In the genomic region with DNA sequence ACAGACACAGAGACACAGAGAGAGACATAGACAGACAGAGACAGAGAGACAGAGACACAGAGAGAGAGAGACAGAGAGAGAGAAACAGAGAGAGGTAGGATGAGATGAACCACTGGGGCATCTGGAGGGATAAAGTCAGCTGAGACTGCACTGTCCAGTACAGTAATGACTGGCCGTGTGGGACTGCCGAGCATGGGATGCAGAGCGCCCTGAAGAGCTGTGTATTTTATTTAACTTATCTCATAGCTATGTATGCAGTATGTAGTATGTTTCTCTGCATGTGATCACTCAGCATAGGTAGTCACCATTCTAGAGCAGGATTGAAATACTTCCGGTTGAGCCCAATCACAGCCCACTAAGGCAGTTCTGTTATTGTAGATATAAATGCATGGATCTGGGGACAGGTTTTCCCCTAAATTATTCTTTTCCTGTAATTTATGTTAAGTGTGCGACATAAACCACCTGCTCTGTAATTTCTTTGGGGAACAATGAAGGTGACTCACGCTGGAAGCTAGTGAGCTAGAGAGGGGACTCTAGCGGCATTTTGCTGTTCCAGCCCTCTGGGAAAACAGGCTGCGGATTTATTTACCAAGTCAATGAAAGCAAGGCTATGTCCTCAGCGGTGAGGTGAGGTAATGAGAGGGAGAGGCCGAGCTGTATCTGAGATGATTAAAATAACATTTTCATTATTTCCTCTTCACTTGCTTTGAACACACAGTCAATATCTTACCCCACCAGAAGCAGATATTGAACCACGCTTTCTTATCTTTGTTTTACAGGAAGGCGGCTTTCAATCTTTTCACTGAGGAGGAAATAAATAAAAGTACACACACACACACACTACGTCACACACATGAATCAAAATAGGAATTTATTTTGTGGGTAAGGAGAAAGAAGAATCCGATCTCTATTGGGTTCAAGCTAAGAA, we compare ENCODE assay signal across 15 mouse cellular contexts. TPM values are rescaled to one million over a fixed set of nuclear protein-coding genes. Genes with fewer than 3 reads are reported as not detected.
DNase-seq lines count a peak whose midpoint lies in the region; ATAC-seq lines count a peak whose summit lies in the region.
"Had no signal": no experiment of that assay in that cellular context is flagged by ENCODE, and none has a peak within 500 bp of the region (broad histone marks: within the 10 kb centered on the region; RNA-seq: fewer than 3 reads in every experiment).

No protein-coding gene starts in this region.

- H3K27me3 ChIP-seq in forebrain, embryonic 11.5 days (ENCODE audit: control insufficient read depth, insufficient read depth, low read length): no peaks in the 10 kb centered on the region
- no peaks in the 10 kb centered on the region for H3K27me3 ChIP-seq in forebrain, embryonic 14.5 days (replicated peaks; ENCODE audit: control insufficient read depth, insufficient read depth, low read length)
- H3K27me3 ChIP-seq in hindbrain, embryonic 13.5 days: no peaks in the 10 kb centered on the region
- H3K27me3 ChIP-seq in midbrain, embryonic 16.5 days (ENCODE audit: control insufficient read depth, insufficient read depth, low read depth, low read length): no peaks in the 10 kb centered on the region
- 0 out of 2 replicates have a peak, but pooled peaks cover 12% of the 10 kb centered on the region for H3K27me3 ChIP-seq in limb, embryonic 10.5 days (ENCODE audit: low read depth, poor library complexity, severe bottlenecking)

- H3K9ac ChIP-seq in forebrain, embryonic 11.5 days (ENCODE audit: low read length): 0 out of 2 replicates have a peak overlapping the region, but pooled peaks have one; percentile 10
- no peak overlapping the region for H3K9ac ChIP-seq in forebrain, embryonic 14.5 days (ENCODE audit: low read length)
- peak overlapping the region; percentile 3; the same call in 1 of the 2 replicates for H3K9ac ChIP-seq in hindbrain, embryonic 13.5 days
- 0 out of 2 replicates have a peak overlapping the region, but pooled peaks have one; percentile 10 for H3K9ac ChIP-seq in midbrain, embryonic 16.5 days (ENCODE audit: low read depth, low read length)
- H3K9ac ChIP-seq: embryonic facial prominence, embryonic 12.5 days; liver, embryonic 12.5 days had no signal

- 0 out of 2 replicates have a peak overlapping the region, but pooled peaks have one; percentile 6 for H3K27ac ChIP-seq in forebrain, embryonic 11.5 days (ENCODE audit: low read depth, low read length)
- H3K27ac ChIP-seq in forebrain, embryonic 14.5 days (ENCODE audit: low read depth, low read length): no peak overlapping the region
- H3K27ac ChIP-seq in hindbrain, embryonic 13.5 days: peak overlapping the region; percentile 73
- no peak overlapping the region for H3K27ac ChIP-seq in midbrain, embryonic 16.5 days (ENCODE audit: low read length)
- no peak overlapping the region for H3K27ac ChIP-seq in limb, embryonic 10.5 days
- H3K27ac ChIP-seq: embryonic facial prominence, embryonic 12.5 days; liver, embryonic 12.5 days had no signal

- 65% methylated on average over 14 of the region's 14 CpGs for WGBS in forebrain, embryonic 11.5 days
- 53% methylated on average over 14 of the region's 14 CpGs for WGBS in forebrain, embryonic 14.5 days
- 52% methylated on average over 14 of the region's 14 CpGs for WGBS in hindbrain, embryonic 13.5 days
- 56% methylated on average over 14 of the region's 14 CpGs for WGBS in midbrain, embryonic 16.5 days
- 77% methylated on average over 14 of the region's 14 CpGs for WGBS in limb, embryonic 10.5 days

- peak; percentile 55; the same call in 1 of the 2 replicates for ATAC-seq in forebrain, embryonic 11.5 days (replicated peaks; ENCODE audit: low FRiP score)
- ATAC-seq in forebrain, embryonic 14.5 days: no peak
- peak; percentile 63 for ATAC-seq in hindbrain, embryonic 13.5 days (ENCODE audit: low FRiP score)
- ATAC-seq in midbrain, embryonic 16.5 days: peak; percentile 66
- ATAC-seq: liver, embryonic 12.5 days had no signal

- DNase-seq in forebrain, embryonic 11.5 days (ENCODE audit: low spot score): no peak
- no peak for DNase-seq in forebrain, embryonic 14.5 days (ENCODE audit: low spot score)
- DNase-seq in MEL-GATA-1-ER (ENCODE audit: extremely low read depth, low read depth): peak; percentile 11
- no peak for DNase-seq in heart, adult 9 months (ENCODE audit: low spot score in 2 of 2)
- no peak for DNase-seq in urinary bladder, postnatal 14 days (ENCODE audit: low spot score)
- no peak for DNase-seq in limb, embryonic 10.5 days (ENCODE audit: low spot score)
- DNase-seq: adrenal gland, adult 8-10 months; cerebellum, postnatal 10 days; gastrocnemius, postnatal 25 days; kidney, postnatal 10 days; lung, postnatal 10 days had no signal

- no peaks in the 10 kb centered on the region for H3K9me3 ChIP-seq in forebrain, embryonic 11.5 days (ENCODE audit: control insufficient read depth, low read length)
- H3K9me3 ChIP-seq in forebrain, embryonic 14.5 days (replicated peaks; ENCODE audit: control insufficient read depth, low read length): no peaks in the 10 kb centered on the region
- no peaks in the 10 kb centered on the region for H3K9me3 ChIP-seq in hindbrain, embryonic 13.5 days
- no peaks in the 10 kb centered on the region for H3K9me3 ChIP-seq in midbrain, embryonic 16.5 days (replicated peaks; ENCODE audit: control insufficient read depth, low read length, poor library complexity, severe bottlenecking)
- H3K9me3 ChIP-seq in limb, embryonic 10.5 days (replicated peaks): no peaks in the 10 kb centered on the region
- H3K9me3 ChIP-seq: embryonic facial prominence, embryonic 12.5 days; liver, embryonic 12.5 days had no signal

- no peaks in the 10 kb centered on the region for H3K36me3 ChIP-seq in forebrain, embryonic 11.5 days (ENCODE audit: control insufficient read depth, insufficient read depth, low read length)
- no peaks in the 10 kb centered on the region for H3K36me3 ChIP-seq in forebrain, embryonic 14.5 days (ENCODE audit: control insufficient read depth, insufficient read depth, low read length)
- no peaks in the 10 kb centered on the region for H3K36me3 ChIP-seq in hindbrain, embryonic 13.5 days
- H3K36me3 ChIP-seq in midbrain, embryonic 16.5 days (ENCODE audit: control insufficient read depth, insufficient read depth, low read length): no peaks in the 10 kb centered on the region
- no peaks in the 10 kb centered on the region for H3K36me3 ChIP-seq in limb, embryonic 10.5 days
- H3K36me3 ChIP-seq: embryonic facial prominence, embryonic 12.5 days; liver, embryonic 12.5 days had no signal

- no peak overlapping the region for H3K4me3 ChIP-seq in forebrain, embryonic 11.5 days (ENCODE audit: low read depth, low read length)
- no peak overlapping the region for H3K4me3 ChIP-seq in forebrain, embryonic 14.5 days (ENCODE audit: low read depth, low read length)
- no peak overlapping the region for H3K4me3 ChIP-seq in hindbrain, embryonic 13.5 days
- H3K4me3 ChIP-seq in midbrain, embryonic 16.5 days (ENCODE audit: low read depth, low read length): no peak overlapping the region
- no peak overlapping the region for H3K4me3 ChIP-seq in limb, embryonic 10.5 days
- H3K4me3 ChIP-seq: embryonic facial prominence, embryonic 12.5 days; liver, embryonic 12.5 days had no signal

- no peaks in the 10 kb centered on the region for H3K4me1 ChIP-seq in forebrain, embryonic 11.5 days (replicated peaks; ENCODE audit: control insufficient read depth, insufficient read depth, low read length)
- peaks cover 5% of the 10 kb centered on the region; the same call in 1 of the 2 replicates for H3K4me1 ChIP-seq in forebrain, embryonic 14.5 days (ENCODE audit: control insufficient read depth, insufficient read depth, low read length)
- H3K4me1 ChIP-seq in hindbrain, embryonic 13.5 days (replicated peaks): peaks cover 28% of the 10 kb centered on the region
- H3K4me1 ChIP-seq in midbrain, embryonic 16.5 days (ENCODE audit: control insufficient read depth, insufficient read depth, low read length): 0 out of 2 replicates have a peak, but pooled peaks cover 4% of the 10 kb centered on the region
- H3K4me1 ChIP-seq in limb, embryonic 10.5 days: no peaks in the 10 kb centered on the region
- H3K4me1 ChIP-seq: embryonic facial prominence, embryonic 12.5 days; liver, embryonic 12.5 days had no signal

- no peak overlapping the region for H3K4me2 ChIP-seq in forebrain, embryonic 11.5 days (ENCODE audit: low read depth, low read length, severe bottlenecking)
- no peak overlapping the region for H3K4me2 ChIP-seq in forebrain, embryonic 14.5 days (ENCODE audit: low read length)
- H3K4me2 ChIP-seq in hindbrain, embryonic 13.5 days: peak overlapping the region; percentile 21; the same call in 1 of the 2 replicates
- H3K4me2 ChIP-seq in midbrain, embryonic 16.5 days (ENCODE audit: low read length): no peak overlapping the region
- H3K4me2 ChIP-seq: embryonic facial prominence, embryonic 12.5 days; liver, embryonic 12.5 days had no signal

RNA-seq across cellular contexts. Expression of a gene that starts 10.7 kb away (rescaled TPM):
- polyA plus RNA-seq in forebrain, embryonic 11.5 days (2014; fragmentation: Nextera tagmentation; extraction: Ambion mirVana): 3.6 TPM in 2 replicates
- polyA plus RNA-seq in forebrain, embryonic 14.5 days (2014; fragmentation: Nextera tagmentation; extraction: Ambion mirVana): 2.7 and 3.4 TPM in 2 replicates
- 2.2 TPM in 2 replicates for polyA plus RNA-seq in hindbrain, embryonic 13.5 days (2015; fragmentation: Nextera tagmentation; extraction: Ambion mirVana)
- polyA plus RNA-seq in midbrain, embryonic 16.5 days (2015; fragmentation: Nextera tagmentation; extraction: Ambion mirVana): 1.8 and 2.2 TPM in 2 replicates
- 0.85 and 2.6 TPM in 2 replicates for polyA plus RNA-seq in limb, embryonic 10.5 days (2016; fragmentation: Nextera tagmentation; extraction: Ambion mirVana)

RNA-seq across cellular contexts. Expression of a gene that starts 45.9 kb away (rescaled TPM):
- 53.3 and 53.6 TPM in 2 replicates for polyA plus RNA-seq in forebrain, embryonic 11.5 days (2014; fragmentation: Nextera tagmentation; extraction: Ambion mirVana)
- polyA plus RNA-seq in forebrain, embryonic 14.5 days (2014; fragmentation: Nextera tagmentation; extraction: Ambion mirVana): 17.7 and 22.2 TPM in 2 replicates
- polyA plus RNA-seq in hindbrain, embryonic 13.5 days (2015; fragmentation: Nextera tagmentation; extraction: Ambion mirVana): 20.0 and 21.7 TPM in 2 replicates
- polyA plus RNA-seq in midbrain, embryonic 16.5 days (2015; fragmentation: Nextera tagmentation; extraction: Ambion mirVana): 13.3 and 14.6 TPM in 2 replicates
- polyA plus RNA-seq in limb, embryonic 10.5 days (2016; fragmentation: Nextera tagmentation; extraction: Ambion mirVana): 72.5 and 88.5 TPM in 2 replicates

Comparison
In these comparisons a context has a peak if more than half of its experiments do, and no peak if none do; other contexts are left out.
1. H3K27ac ChIP-seq: peak in forebrain, embryonic 11.5 days (single experiment) and hindbrain, embryonic 13.5 days (single experiment); none in forebrain, embryonic 14.5 days (single experiment), midbrain, embryonic 16.5 days (single experiment) and limb, embryonic 10.5 days (single experiment).